Mouse (Mus musculus) liver, embryonic 12.5 days (tissue): ENCODE results near the gene Klk1b11. TPM values are rescaled to one million over a fixed set of nuclear protein-coding genes. Genes with fewer than 3 reads are reported as not detected.
"Not testable (repeated sequence)": the region's sequence is repeated elsewhere in the genome, so short reads cannot be mapped to it uniquely, and the experiment has no call there.

Experiments used
- ATAC-seq: fragments of 200-750 bp; cut with Nextera tagmentation; 2 replicates; pipeline ENCODE4 v1.8.0; 2017; ENCODE audit warnings: moderate number of reproducible peaks, mild to moderate bottlenecking, moderate library complexity
- H3K27ac ChIP-seq: fragments of 300-500 bp; sonication (generic); 2 replicates; pipeline ENCODE4 v1.5.1; 2016; ENCODE audit warnings: mild to moderate bottlenecking
- H3K27me3 ChIP-seq: fragments of 300-500 bp; sonication (generic); replicated peaks from 2 replicates; pipeline ENCODE4 v1.6.1; 2016; ENCODE audit warnings: mild to moderate bottlenecking, moderate library complexity
- H3K36me3 ChIP-seq: fragments of 300-500 bp; sonication (generic); 2 replicates; pipeline ENCODE4 v1.6.1; 2016; ENCODE audit warnings: mild to moderate bottlenecking, moderate library complexity
- H3K4me1 ChIP-seq: fragments of 300-500 bp; sonication (generic); 2 replicates; pipeline ENCODE4 v1.6.1; 2016
- H3K4me2 ChIP-seq: fragments of 300-500 bp; sonication (generic); 2 replicates; pipeline ENCODE4 v1.6.1; 2016; ENCODE audit warnings: mild to moderate bottlenecking, moderate library complexity
- H3K4me3 ChIP-seq: fragments of 300-500 bp; sonication (generic); 2 replicates; pipeline ENCODE4 v1.5.1; 2016; ENCODE audit warnings: mild to moderate bottlenecking, moderate library complexity
- H3K9ac ChIP-seq: fragments of 300-500 bp; sonication (generic); 2 replicates; pipeline ENCODE4 v1.6.1; 2016; ENCODE audit warnings: mild to moderate bottlenecking, moderate library complexity
- H3K9me3 ChIP-seq: fragments of 300-500 bp; sonication (generic); replicated peaks from 2 replicates; pipeline ENCODE4 v1.6.1; 2016; ENCODE audit warnings: mild to moderate bottlenecking, moderate library complexity
- WGBS: fragments of 180-500 bp; shearing (Covaris S2); methylation state at CpG from one replicate; pipeline ENCODE4 v1.1.7; 2016; ENCODE audit not compliant: insufficient replicate concordance; 5-methylcytosine and 5-hydroxymethylcytosine counted together
- polyA plus RNA-seq: library from polyadenylated mRNA; unstranded; fragments of >200 nt; fragmentation: Nextera tagmentation; extraction: Ambion mirVana; gene quantifications from 2 replicates; pipeline ENCODE4 v1.2.1, GENCODE M21; 2016

Klk1b11 gene
- polyA plus RNA-seq, result not detected in 2 replicates

DNA sequence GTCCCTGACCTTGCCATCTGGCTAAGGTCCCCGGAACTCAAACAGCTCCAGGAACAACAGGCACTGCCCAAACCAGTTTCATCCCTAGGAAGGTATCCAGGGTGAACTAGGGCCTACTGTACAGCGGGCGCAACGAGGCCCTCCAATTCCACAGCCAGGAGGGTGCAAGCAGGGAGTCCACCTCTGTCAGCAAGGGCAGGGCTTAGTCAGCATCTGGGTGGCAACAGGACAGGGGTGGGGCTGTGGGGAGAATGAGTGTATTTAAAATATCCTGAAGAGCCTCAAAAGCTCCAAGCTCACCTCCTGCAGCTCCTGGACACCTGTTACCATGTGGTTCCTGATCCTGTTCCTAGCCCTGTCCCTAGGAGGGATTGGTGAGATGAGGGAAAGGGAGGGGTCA is at the start of gene Klk1b11:
Gene Klk1b11 (plus strand): TSS at position 301 of the 400 bp plus-strand sequence.
- H3K4me2 ChIP-seq, H3K27ac ChIP-seq, H3K36me3 ChIP-seq, H3K27me3 ChIP-seq, H3K9me3 ChIP-seq, H3K9ac ChIP-seq, H3K4me3 ChIP-seq, ATAC-seq, H3K4me1 ChIP-seq: not testable (repeated sequence)
- WGBS, result 61% methylated on average over 4 of the region's 4 CpGs

DNA sequence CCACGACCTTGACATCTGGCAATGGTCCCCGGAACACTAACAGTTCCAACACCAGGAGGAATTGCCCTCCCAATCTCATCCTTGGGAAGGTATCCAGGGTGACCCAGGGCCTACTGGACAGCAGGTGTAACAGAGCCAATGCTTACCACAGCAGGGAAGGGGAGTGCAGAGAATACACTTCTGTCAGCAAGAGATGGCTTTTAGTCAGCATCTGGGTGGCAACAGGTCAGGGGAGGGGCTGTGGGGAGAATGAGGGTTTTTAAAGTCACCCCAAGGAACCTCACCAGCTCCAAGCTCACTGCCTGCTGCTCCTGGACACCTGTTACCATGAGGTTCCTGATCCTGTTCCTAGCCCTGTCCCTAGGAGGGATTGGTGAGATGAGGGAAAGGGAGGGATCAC is 45.3 kb upstream of the Klk1b11 start, which contains the start of gene Klk1b8:
Gene Klk1b8 (plus strand): TSS at position 301 of the 400 bp plus-strand sequence.
- no peaks in the 10 kb centered on the region for H3K4me1 ChIP-seq
- no peaks in the 10 kb centered on the region for H3K36me3 ChIP-seq
- H3K4me3 ChIP-seq, result no peak within 1 kb of the TSS
- ATAC-seq, result no peak
- H3K9me3 ChIP-seq, result no peaks in the 10 kb centered on the region
- H3K27ac ChIP-seq, result no peak within 1 kb of the TSS
- WGBS, result 52% methylated on average over 2 of the region's 2 CpGs
- no peaks in the 10 kb centered on the region for H3K27me3 ChIP-seq
- no peak within 1 kb of the TSS for H3K4me2 ChIP-seq
- no peak within 1 kb of the TSS for H3K9ac ChIP-seq

DNA sequence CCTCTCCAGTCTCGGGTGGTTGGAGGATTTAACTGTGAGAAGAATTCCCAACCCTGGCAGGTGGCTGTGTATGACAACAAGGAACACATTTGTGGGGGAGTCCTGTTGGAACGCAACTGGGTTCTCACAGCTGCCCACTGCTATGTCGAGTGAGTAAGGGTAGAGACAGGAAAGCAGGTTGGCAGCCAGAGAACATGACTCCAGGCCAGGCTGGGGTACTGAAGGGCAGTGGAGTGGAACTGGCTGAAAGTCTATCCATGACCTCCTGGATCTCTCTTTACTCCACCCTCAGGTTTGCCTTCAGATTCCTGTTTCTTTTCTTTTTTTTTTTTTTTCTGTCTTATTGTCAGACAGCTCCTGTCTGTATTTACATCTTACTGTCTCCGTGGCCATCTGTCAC is 43.0 kb upstream of the Klk1b11 start:
- WGBS, result 47% methylated on average over 4 of the region's 4 CpGs
- H3K4me1 ChIP-seq, result no peaks in the 10 kb centered on the region
- ATAC-seq, result no peak

DNA sequence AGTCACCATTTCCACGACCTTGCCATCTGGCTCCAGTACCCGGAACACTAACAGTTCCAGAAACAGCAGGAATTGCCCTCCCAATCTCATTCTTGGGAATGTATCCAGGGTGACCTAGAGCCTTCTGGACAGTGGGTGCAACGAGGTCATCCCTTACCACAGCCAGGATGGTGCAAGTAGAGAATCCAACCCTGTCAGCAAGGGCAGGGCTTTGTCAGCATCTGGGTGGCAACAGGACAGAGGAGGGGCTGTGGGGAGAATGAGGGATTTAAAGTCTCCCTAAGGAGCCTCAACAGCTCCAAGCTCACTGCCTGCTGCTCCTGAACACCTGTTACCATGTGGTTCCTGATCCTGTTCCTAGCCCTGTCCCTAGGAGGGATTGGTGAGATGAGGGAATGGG is 29.2 kb upstream of the Klk1b11 start, which contains the start of gene Klk1b1:
Gene Klk1b1 (plus strand): TSS at position 301 of the 400 bp plus-strand sequence.
- H3K27ac ChIP-seq, result no peak within 1 kb of the TSS
- no peak within 1 kb of the TSS for H3K9ac ChIP-seq
- no peaks in the 10 kb centered on the region for H3K27me3 ChIP-seq
- H3K9me3 ChIP-seq, result no peaks in the 10 kb centered on the region
- no peak within 1 kb of the TSS for H3K4me3 ChIP-seq
- H3K36me3 ChIP-seq, result no peaks in the 10 kb centered on the region
- ATAC-seq, result no peak
- H3K4me1 ChIP-seq, result no peaks in the 10 kb centered on the region
- H3K4me2 ChIP-seq, result no peak within 1 kb of the TSS
- WGBS, result 41% methylated on average over 3 of the region's 3 CpGs

More for the DNA sequence above, 43.0 kb upstream of the Klk1b11 start:
- Histone ChIP-seq H3K27me3 (no peaks in the 10 kb centered on the region), H3K4me2 (no peak overlapping the region), H3K27ac (no peak overlapping the region), H3K36me3 (no peaks in the 10 kb centered on the region), H3K9ac (no peak overlapping the region), H3K4me3 (no peak overlapping the region), H3K9me3 (no peaks in the 10 kb centered on the region)

DNA sequence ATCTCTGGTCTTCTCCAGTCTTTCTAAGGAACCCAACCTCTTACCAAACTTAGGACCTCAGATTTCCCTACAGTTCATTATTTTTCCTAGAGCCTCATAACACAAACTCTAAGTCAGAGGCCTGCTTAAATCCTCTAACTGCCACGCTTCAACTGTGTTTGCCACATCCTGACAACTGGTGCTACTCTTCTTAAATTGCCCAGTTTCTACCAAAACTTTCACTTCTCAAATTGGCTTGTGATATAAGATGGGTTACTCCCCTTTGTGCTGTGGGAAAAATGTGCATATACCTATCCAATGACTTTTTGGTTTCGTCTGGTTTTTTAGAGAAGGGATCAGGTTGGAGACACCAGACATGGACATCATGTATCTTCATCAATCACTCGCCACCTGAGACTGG is 28.6 kb upstream of the Klk1b11 start:
- Histone ChIP-seq H3K9me3 (no peaks in the 10 kb centered on the region), H3K4me2 (no peak overlapping the region), H3K4me3 (no peak overlapping the region), H3K9ac (no peak overlapping the region), H3K4me1 (no peaks in the 10 kb centered on the region), H3K27me3 (no peaks in the 10 kb centered on the region), H3K27ac (no peak overlapping the region), H3K36me3 (no peaks in the 10 kb centered on the region)
- ATAC-seq, result no peak
- WGBS, result 58% methylated on average over 3 of the region's 3 CpGs

DNA sequence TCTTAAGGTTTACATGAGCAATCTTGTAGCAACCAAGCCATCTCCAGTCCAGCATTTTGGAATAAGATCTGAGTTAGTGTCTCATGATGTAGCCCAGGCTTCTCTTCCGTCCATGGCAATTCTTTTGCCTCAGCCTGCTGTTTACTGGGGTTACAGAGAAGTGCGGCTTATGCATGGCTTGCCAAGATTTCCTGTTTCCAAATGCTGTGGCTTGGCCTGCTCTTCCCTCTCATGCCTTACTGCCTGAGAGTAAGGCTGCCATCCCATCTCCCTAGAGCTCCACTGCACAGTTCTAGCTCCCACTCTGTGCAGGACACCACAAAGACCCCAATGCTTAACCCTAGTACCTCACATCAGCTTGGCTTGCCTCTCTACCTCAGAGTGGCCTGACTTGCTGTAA is 28.1 kb upstream of the Klk1b11 start:
- no peak overlapping the region for H3K9ac ChIP-seq
- no peak overlapping the region for H3K27ac ChIP-seq
- no peak overlapping the region for H3K4me2 ChIP-seq
- no peaks in the 10 kb centered on the region for H3K4me1 ChIP-seq
- no peaks in the 10 kb centered on the region for H3K27me3 ChIP-seq
- no peaks in the 10 kb centered on the region for H3K36me3 ChIP-seq
- 62% methylated on average over 2 of the region's 2 CpGs for WGBS
- no peaks in the 10 kb centered on the region for H3K9me3 ChIP-seq
- H3K4me3 ChIP-seq, result no peak overlapping the region
- no peak for ATAC-seq

DNA sequence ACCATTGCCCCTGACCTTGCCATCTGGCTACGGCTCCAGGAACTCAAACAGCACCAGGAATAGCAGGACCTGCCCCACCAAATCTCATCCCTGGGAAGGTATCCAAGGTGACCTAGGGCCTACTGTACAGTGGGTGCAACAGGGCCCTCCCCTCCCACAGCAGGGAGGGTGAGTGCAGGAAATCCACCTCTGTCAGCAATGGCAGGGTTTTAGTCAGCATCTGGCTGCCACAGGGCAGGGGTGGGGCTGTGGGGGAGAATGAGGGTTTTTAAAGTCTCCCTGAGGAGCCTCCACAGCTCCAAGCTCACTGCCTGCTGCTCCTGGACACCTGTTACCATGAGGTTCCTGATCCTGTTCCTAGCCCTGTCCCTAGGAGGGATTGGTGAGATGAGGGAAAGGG is 19.9 kb upstream of the Klk1b11 start, which contains the start of gene Klk1b9:
Gene Klk1b9 (plus strand): TSS at position 301 of the 400 bp plus-strand sequence.
- not testable (repeated sequence) for H3K9ac ChIP-seq, H3K4me2 ChIP-seq, H3K4me3 ChIP-seq, H3K9me3 ChIP-seq, H3K4me1 ChIP-seq, H3K27ac ChIP-seq, ATAC-seq, H3K27me3 ChIP-seq, H3K36me3 ChIP-seq
- WGBS, result 54% methylated on average over 1 of the region's 1 CpGs

DNA sequence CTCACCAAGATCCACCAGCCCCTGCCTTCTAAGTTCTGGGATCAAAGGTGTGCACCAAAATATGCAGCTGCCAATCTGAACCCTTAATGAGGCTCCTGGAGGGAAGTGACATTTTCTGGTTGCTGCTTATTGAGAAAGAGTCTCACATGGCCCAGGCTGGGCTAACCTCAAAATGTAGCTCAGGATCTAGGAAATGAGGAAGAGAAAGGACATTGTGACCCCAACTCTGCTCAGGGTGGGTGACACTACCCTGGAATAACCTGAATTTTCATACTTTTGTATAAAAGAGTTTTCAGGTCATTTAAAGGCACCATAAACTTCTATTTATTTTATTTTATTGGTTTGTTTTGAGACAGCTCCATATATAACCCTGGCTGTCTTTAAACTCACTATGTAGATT is 10.0 kb upstream of the Klk1b11 start:
- Histone ChIP-seq H3K27me3 (no peaks in the 10 kb centered on the region), H3K4me3 (no peak overlapping the region), H3K4me1 (no peaks in the 10 kb centered on the region), H3K36me3 (no peaks in the 10 kb centered on the region), H3K27ac (no peak overlapping the region), H3K9me3 (no peaks in the 10 kb centered on the region), H3K4me2 (no peak overlapping the region), H3K9ac (no peak overlapping the region)
- no peak for ATAC-seq

DNA sequence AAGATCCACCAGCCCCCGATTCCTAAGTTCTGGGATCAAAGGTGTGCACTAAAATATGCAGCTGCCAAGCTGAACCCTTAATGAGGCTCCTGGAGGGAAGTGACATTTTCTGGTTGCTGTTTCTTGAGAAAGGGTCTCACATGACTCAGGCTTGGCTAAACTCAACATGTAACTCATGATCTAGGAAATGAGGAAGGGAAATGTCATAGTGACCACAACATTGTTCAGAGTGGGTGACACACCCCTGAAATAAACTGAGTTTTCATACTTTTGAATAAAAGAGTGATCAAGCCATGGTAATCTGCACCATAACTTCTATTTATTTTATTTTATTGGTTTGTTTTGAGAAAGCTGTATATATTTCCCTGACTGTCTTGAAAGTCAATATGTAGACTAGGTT is 856 bp upstream of the Klk1b11 start:
- H3K36me3 ChIP-seq, H3K9me3 ChIP-seq, H3K4me1 ChIP-seq, H3K4me2 ChIP-seq, H3K27me3 ChIP-seq, ATAC-seq, H3K9ac ChIP-seq, H3K4me3 ChIP-seq, H3K27ac ChIP-seq: not testable (repeated sequence)
- 61% methylated on average over 1 of the region's 1 CpGs for WGBS

DNA sequence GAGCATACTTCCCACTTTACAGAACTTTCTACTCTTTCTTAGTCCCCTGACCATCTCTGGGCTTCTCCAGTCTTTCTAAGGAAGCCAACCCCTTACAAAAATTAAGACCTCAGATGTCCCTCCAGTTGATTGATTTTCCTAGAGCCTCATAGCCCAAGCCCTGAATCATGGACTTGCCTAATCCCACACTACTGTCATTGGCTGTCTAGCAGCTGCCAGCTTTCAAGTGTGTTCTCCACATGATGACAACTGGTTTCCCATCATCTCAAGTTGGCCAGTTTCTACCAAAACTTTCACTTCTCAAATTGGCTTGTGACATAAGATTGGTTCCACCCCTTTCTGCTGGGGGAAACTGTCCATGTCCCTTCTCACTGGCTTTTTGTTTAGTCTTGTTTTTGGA is 9.2 kb downstream of the Klk1b11 start:
- no peaks in the 10 kb centered on the region for H3K36me3 ChIP-seq
- H3K9me3 ChIP-seq, result no peaks in the 10 kb centered on the region
- no peak overlapping the region for H3K27ac ChIP-seq
- no peak for ATAC-seq
- no peak overlapping the region for H3K4me2 ChIP-seq
- no peaks in the 10 kb centered on the region for H3K4me1 ChIP-seq
- H3K4me3 ChIP-seq, result no peak overlapping the region
- H3K9ac ChIP-seq, result no peak overlapping the region
- H3K27me3 ChIP-seq, result no peaks in the 10 kb centered on the region

DNA sequence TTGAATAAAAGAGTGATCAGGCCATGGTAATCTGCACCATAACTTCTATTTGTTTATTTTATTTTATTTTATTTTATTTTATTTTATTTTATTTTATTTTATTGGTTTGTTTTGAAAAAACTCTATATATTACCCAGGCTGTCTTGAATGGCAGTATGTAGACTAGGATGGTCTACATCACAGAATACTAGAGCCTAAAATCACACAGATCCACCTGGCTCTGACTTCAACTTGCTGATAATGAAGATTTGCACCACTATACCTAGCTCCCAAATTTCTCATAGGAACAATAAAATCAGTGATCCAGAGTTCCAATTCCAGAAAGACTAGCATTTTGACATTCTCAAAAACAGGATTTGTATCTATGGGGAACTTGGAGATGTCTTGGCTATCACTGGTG is 16.2 kb downstream of the Klk1b11 start, which contains the start of gene Klk1b26:
Gene Klk1b26 (plus strand): TSS at position 301 of the 400 bp plus-strand sequence.
- not testable (repeated sequence) for H3K4me2 ChIP-seq, H3K4me1 ChIP-seq, H3K9me3 ChIP-seq, ATAC-seq, H3K4me3 ChIP-seq, H3K9ac ChIP-seq, H3K27ac ChIP-seq, H3K36me3 ChIP-seq, H3K27me3 ChIP-seq

DNA sequence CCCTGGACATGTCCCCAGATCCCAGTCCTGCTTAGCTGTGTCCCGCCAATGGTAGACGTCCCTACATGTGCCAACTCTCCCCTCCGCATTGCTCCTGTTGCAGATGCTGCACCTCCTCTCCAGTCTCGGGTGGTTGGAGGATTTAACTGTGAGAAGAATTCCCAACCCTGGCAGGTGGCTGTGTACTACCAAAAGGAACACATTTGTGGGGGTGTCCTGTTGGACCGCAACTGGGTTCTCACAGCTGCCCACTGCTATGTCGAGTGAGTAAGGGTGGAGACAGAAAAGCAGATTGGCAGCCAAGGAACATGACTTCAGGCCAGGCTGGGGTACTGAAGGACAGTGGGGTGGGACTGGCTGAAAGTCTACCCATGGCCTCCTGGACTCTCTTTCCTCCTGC is 19.0 kb downstream of the Klk1b11 start:
- not testable (repeated sequence) for H3K4me1 ChIP-seq, H3K4me2 ChIP-seq, H3K27me3 ChIP-seq, H3K9ac ChIP-seq, H3K9me3 ChIP-seq, H3K27ac ChIP-seq, H3K4me3 ChIP-seq, H3K36me3 ChIP-seq, ATAC-seq
- WGBS, result 67% methylated on average over 6 of the region's 6 CpGs

DNA sequence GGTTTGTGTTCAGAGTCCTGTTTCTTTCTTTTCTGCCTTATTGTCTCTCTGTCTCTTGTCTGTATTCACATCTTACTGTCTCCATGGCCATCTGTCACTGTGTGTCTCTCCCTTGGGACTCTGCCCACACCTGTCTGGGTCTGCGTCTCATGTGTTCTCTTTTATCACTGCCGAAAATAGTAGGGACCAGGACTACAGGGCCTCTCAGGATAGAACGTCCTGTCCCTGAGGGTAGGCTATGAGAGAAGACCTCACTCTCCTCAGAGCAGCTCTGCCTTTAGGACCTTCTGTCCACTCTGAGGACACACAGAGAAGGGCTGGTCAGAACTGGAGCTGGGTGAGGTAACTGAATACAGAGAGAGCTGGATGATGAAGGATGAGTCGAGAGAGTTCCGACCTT is 19.4 kb downstream of the Klk1b11 start:
- Histone ChIP-seq H3K27ac (no peak overlapping the region), H3K9me3 (no peaks in the 10 kb centered on the region), H3K4me1 (no peaks in the 10 kb centered on the region), H3K27me3 (no peaks in the 10 kb centered on the region), H3K4me2 (no peak overlapping the region), H3K9ac (no peak overlapping the region), H3K4me3 (no peak overlapping the region), H3K36me3 (no peaks in the 10 kb centered on the region)
- 75% methylated on average over 5 of the region's 5 CpGs for WGBS
- no peak for ATAC-seq
